Mouse (Mus musculus): Measurements from ENCODE around the gene Hk3. TPM values are rescaled to one million over a fixed set of nuclear protein-coding genes. Genes with fewer than 3 reads are reported as not detected.

Gene Hk3
- polyA plus RNA-seq, 1 experiment: not detected

GRCm38 (mm10) chr13:55002090-55002489 lies 19.1 kb downstream of the Hk3 start:
- no peak overlapping the region for H3K4me3 ChIP-seq (ENCODE audit: insufficient read depth, poor library complexity, severe bottlenecking)

GRCm38 (mm10) chr13:55000433-55000832 lies 20.8 kb downstream of the Hk3 start:
- peaks cover 93% of the 10 kb centered on the region for H3K27me3 ChIP-seq (ENCODE audit: control insufficient read depth, insufficient read depth, insufficient read length)
- TF ChIP-seq MAX (IDR thresholded peaks at IDR 0.05) (no peak), CTCF (IDR thresholded peaks at IDR 0.05; ENCODE audit: control insufficient read depth, insufficient read depth, insufficient read length) (no peak), MYOD1 (IDR thresholded peaks at IDR 0.05; ENCODE audit: control insufficient read depth, insufficient read length, low read depth) (no peak), MYOG (IDR thresholded peaks at IDR 0.05; ENCODE audit: control insufficient read depth, extremely low read depth, insufficient read length) (no peak), CEBPB (IDR thresholded peaks at IDR 0.05; ENCODE audit: low read depth) (no peak), FOSL1 (IDR thresholded peaks at IDR 0.05; ENCODE audit: insufficient read depth, low read length, poor library complexity, severe bottlenecking) (no peak), USF1 (IDR thresholded peaks at IDR 0.05; ENCODE audit: low read depth) (no peak)

More at GRCm38 (mm10) chr13:55002090-55002489, 19.1 kb downstream of the Hk3 start:
- Histone ChIP-seq H3ac (ENCODE audit: control insufficient read depth, insufficient read length, low read depth) (no peak overlapping the region), H3K79me2 (ENCODE audit: control insufficient read depth, insufficient read depth) (no peaks in the 10 kb centered on the region), H3K27me3 (ENCODE audit: control insufficient read depth, insufficient read depth, insufficient read length) (peaks cover 93% of the 10 kb centered on the region), H3K36me3 (ENCODE audit: control insufficient read depth, insufficient read depth) (no peaks in the 10 kb centered on the region), H3K79me3 (ENCODE audit: low read depth) (no peaks in the 10 kb centered on the region)
- no peak for TF ChIP-seq FOSL1 (IDR thresholded peaks at IDR 0.05; ENCODE audit: insufficient read depth, low read length, poor library complexity, severe bottlenecking)
- TF ChIP-seq MYOD1 (IDR thresholded peaks at IDR 0.05; ENCODE audit: control insufficient read depth, insufficient read length, low read depth): no peak
- no peak for TF ChIP-seq CTCF (IDR thresholded peaks at IDR 0.05; ENCODE audit: control insufficient read depth, insufficient read depth, insufficient read length)

GRCm38 (mm10) chr13:54997568-54997967 lies 23.6 kb downstream of the Hk3 start:
- H3ac ChIP-seq (ENCODE audit: control insufficient read depth, insufficient read length, low read depth): no peak overlapping the region
- H3K79me3 ChIP-seq (ENCODE audit: low read depth): no peaks in the 10 kb centered on the region
- peaks cover 90% of the 10 kb centered on the region for H3K27me3 ChIP-seq (ENCODE audit: control insufficient read depth, insufficient read depth, insufficient read length)
- H3K4me3 ChIP-seq (ENCODE audit: insufficient read depth, poor library complexity, severe bottlenecking): no peak overlapping the region
- no peak for TF ChIP-seq USF1 (IDR thresholded peaks at IDR 0.05; ENCODE audit: low read depth)
- no peak for TF ChIP-seq CEBPB (IDR thresholded peaks at IDR 0.05; ENCODE audit: low read depth)
- no peak for TF ChIP-seq CTCF (IDR thresholded peaks at IDR 0.05; ENCODE audit: control insufficient read depth, insufficient read depth, insufficient read length)
- TF ChIP-seq FOSL1 (IDR thresholded peaks at IDR 0.05; ENCODE audit: insufficient read depth, low read length, poor library complexity, severe bottlenecking): no peak
- no peak for TF ChIP-seq MYOG (IDR thresholded peaks at IDR 0.05; ENCODE audit: control insufficient read depth, extremely low read depth, insufficient read length)
- no peak for TF ChIP-seq MYOD1 (IDR thresholded peaks at IDR 0.05; ENCODE audit: control insufficient read depth, insufficient read length, low read depth)
- TF ChIP-seq MAX (IDR thresholded peaks at IDR 0.05): no peak
- no peaks in the 10 kb centered on the region for H3K79me2 ChIP-seq (ENCODE audit: control insufficient read depth, insufficient read depth)
- no peaks in the 10 kb centered on the region for H3K36me3 ChIP-seq (ENCODE audit: control insufficient read depth, insufficient read depth)

More at GRCm38 (mm10) chr13:55000433-55000832, 20.8 kb downstream of the Hk3 start:
- no peak overlapping the region for H3K4me3 ChIP-seq (ENCODE audit: insufficient read depth, poor library complexity, severe bottlenecking)
- H3K36me3 ChIP-seq (ENCODE audit: control insufficient read depth, insufficient read depth): no peaks in the 10 kb centered on the region
- no peaks in the 10 kb centered on the region for H3K79me3 ChIP-seq (ENCODE audit: low read depth)
- H3K79me2 ChIP-seq (ENCODE audit: control insufficient read depth, insufficient read depth): no peaks in the 10 kb centered on the region
- no peak overlapping the region for H3ac ChIP-seq (ENCODE audit: control insufficient read depth, insufficient read length, low read depth)

- Histone ChIP-seq H3K4me3 (ENCODE audit: insufficient read depth, poor library complexity, severe bottlenecking) (no peak overlapping the region), H3K36me3 (ENCODE audit: control insufficient read depth, insufficient read depth) (no peaks in the 10 kb centered on the region), H3K79me3 (ENCODE audit: low read depth) (no peaks in the 10 kb centered on the region), H3K79me2 (ENCODE audit: control insufficient read depth, insufficient read depth) (no peaks in the 10 kb centered on the region), H3ac (ENCODE audit: control insufficient read depth, insufficient read length, low read depth) (no peak overlapping the region), H3K27me3 (ENCODE audit: control insufficient read depth, insufficient read depth, insufficient read length) (peaks cover 87% of the 10 kb centered on the region)
- TF ChIP-seq CEBPB (IDR thresholded peaks at IDR 0.05; ENCODE audit: low read depth): no peak
- TF ChIP-seq MYOD1 (IDR thresholded peaks at IDR 0.05; ENCODE audit: control insufficient read depth, insufficient read length, low read depth): no peak
- TF ChIP-seq MYOG (IDR thresholded peaks at IDR 0.05; ENCODE audit: control insufficient read depth, extremely low read depth, insufficient read length): no peak
- no peak for TF ChIP-seq CTCF (IDR thresholded peaks at IDR 0.05; ENCODE audit: control insufficient read depth, insufficient read depth, insufficient read length)
- no peak for TF ChIP-seq MAX (IDR thresholded peaks at IDR 0.05)
- TF ChIP-seq USF1 (IDR thresholded peaks at IDR 0.05; ENCODE audit: low read depth): no peak
- TF ChIP-seq FOSL1 (IDR thresholded peaks at IDR 0.05; ENCODE audit: insufficient read depth, low read length, poor library complexity, severe bottlenecking): no peak
Measured at GRCm38 (mm10) chr13:54995161-54995560, 26.0 kb downstream of the Hk3 start.

- Histone ChIP-seq H3K4me3 (ENCODE audit: insufficient read depth, poor library complexity, severe bottlenecking) (no peak overlapping the region), H3K79me2 (ENCODE audit: control insufficient read depth, insufficient read depth) (no peaks in the 10 kb centered on the region), H3K79me3 (ENCODE audit: low read depth) (no peaks in the 10 kb centered on the region), H3ac (ENCODE audit: control insufficient read depth, insufficient read length, low read depth) (no peak overlapping the region), H3K27me3 (ENCODE audit: control insufficient read depth, insufficient read depth, insufficient read length) (peaks cover 89% of the 10 kb centered on the region), H3K36me3 (ENCODE audit: control insufficient read depth, insufficient read depth) (no peaks in the 10 kb centered on the region)
- no peak for TF ChIP-seq CEBPB (IDR thresholded peaks at IDR 0.05; ENCODE audit: low read depth)
- no peak for TF ChIP-seq USF1 (IDR thresholded peaks at IDR 0.05; ENCODE audit: low read depth)
- no peak for TF ChIP-seq MYOD1 (IDR thresholded peaks at IDR 0.05; ENCODE audit: control insufficient read depth, insufficient read length, low read depth)
Measured at GRCm38 (mm10) chr13:54994576-54994975, 26.6 kb downstream of the Hk3 start.

GRCm38 (mm10) chr13:54992215-54992614 lies 29.0 kb downstream of the Hk3 start:
- Histone ChIP-seq H3K4me3 (ENCODE audit: insufficient read depth, poor library complexity, severe bottlenecking) (no peak overlapping the region), H3ac (ENCODE audit: control insufficient read depth, insufficient read length, low read depth) (no peak overlapping the region), H3K36me3 (ENCODE audit: control insufficient read depth, insufficient read depth) (no peaks in the 10 kb centered on the region), H3K79me3 (ENCODE audit: low read depth) (no peaks in the 10 kb centered on the region), H3K27me3 (ENCODE audit: control insufficient read depth, insufficient read depth, insufficient read length) (peaks cover 91% of the 10 kb centered on the region), H3K79me2 (ENCODE audit: control insufficient read depth, insufficient read depth) (no peaks in the 10 kb centered on the region)
- TF ChIP-seq MAX (IDR thresholded peaks at IDR 0.05) (no peak), MYOG (IDR thresholded peaks at IDR 0.05; ENCODE audit: control insufficient read depth, extremely low read depth, insufficient read length) (no peak), CTCF (IDR thresholded peaks at IDR 0.05; ENCODE audit: control insufficient read depth, insufficient read depth, insufficient read length) (no peak), USF1 (IDR thresholded peaks at IDR 0.05; ENCODE audit: low read depth) (no peak), MYOD1 (IDR thresholded peaks at IDR 0.05; ENCODE audit: control insufficient read depth, insufficient read length, low read depth) (no peak), FOSL1 (IDR thresholded peaks at IDR 0.05; ENCODE audit: insufficient read depth, low read length, poor library complexity, severe bottlenecking) (no peak), CEBPB (IDR thresholded peaks at IDR 0.05; ENCODE audit: low read depth) (no peak)
